Mouse (Mus musculus): ENCODE data around the gene Med13l. TPM values are rescaled to one million over a fixed set of nuclear protein-coding genes. Genes with fewer than 3 reads are reported as not detected.

Med13l gene
- polyA plus RNA-seq, 1 experiment = 42.8 TPM

DNA sequence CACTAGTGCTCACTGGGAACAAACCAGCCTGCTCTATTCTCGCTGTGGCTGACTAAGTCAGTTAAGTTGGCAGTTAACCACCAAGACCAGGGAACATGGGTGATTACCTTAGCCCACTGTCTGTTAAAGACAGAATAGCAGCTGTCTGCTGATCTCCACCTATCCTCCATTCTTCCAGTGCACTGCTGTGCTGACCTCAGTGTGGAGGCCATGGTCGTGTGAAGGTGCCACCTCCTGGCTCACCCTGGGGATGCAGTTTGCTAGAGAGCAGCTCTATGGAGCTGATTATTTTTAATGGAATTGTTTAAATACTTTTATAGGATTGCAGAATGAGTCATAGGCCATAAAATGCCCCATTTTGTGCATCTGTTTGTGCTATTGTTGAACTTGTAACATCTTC, 195.6 kb downstream of the Med13l start:
- Histone ChIP-seq H3K4me1 (replicated peaks; ENCODE audit: control insufficient read depth, insufficient read depth, low read length) (no peaks in the 10 kb centered on the region), H3K27ac (ENCODE audit: control insufficient read depth, insufficient read depth, low read length) (no peak overlapping the region), H3K36me3 (ENCODE audit: control insufficient read depth, insufficient read depth, low read length) (peaks cover 72% of the 10 kb centered on the region), H3K27me3 (ENCODE audit: control insufficient read depth, insufficient read depth, low read length) (no peaks in the 10 kb centered on the region), H3K4me3 (ENCODE audit: control insufficient read depth, insufficient read depth, low read length) (no peak overlapping the region)
- WGBS = 89% methylated on average over 2 of the region's 2 CpGs
- TF ChIP-seq CTCF (IDR thresholded peaks at IDR 0.05; ENCODE audit: borderline replicate concordance, control insufficient read depth, extremely low read depth, insufficient read depth, low read length, poor library complexity) = no peak
- no peak for TF ChIP-seq POLR2A (IDR thresholded peaks at IDR 0.05; ENCODE audit: control insufficient read depth, extremely low read depth, insufficient read depth, low read length, poor library complexity)
- no peak for DNase-seq

DNA sequence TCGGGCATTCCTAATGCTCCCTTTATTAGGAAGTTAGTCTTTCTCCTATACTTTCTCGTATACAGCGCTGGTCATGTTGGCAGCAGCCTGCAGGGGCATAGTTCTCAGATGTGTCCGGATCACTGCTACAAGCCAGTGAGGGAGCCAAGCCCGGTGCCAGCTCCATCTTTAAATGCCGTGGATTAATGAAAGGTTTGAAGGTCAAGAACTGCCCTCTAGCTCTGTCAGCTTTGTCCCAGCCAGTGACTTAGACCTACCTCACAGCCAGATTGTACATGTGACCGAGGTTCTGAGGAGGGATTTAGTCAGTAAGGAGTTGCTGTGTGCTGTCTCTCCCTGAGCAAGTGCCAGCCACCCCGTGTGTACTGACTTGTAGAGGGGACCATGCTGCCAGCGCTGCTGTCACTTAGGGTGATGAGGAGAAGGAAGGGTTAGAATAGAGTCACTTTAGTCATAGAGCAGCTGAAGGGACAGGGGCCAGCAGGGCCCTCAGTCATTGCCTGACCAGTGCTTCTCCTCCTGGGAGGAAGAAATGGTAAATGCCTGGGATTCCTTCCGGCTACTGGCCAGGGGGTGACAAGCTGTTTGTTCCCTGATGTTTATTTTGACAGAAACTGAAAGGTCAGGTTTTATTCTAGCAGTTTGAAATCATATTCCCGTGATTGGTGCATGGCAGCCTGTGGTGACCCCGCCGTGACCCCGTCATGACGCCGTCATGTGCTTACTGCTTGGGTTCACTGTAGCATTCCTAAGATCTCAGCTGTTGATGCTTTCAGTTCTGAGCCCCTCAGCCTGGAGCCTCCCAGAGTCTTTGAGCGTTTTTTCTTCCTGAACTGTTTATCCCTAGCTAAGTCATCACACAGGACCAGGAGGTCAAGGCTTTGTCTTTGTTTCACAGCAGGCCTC, 197.2 kb downstream of the Med13l start:
- peaks cover 77% of the 10 kb centered on the region for H3K36me3 ChIP-seq (ENCODE audit: control insufficient read depth, insufficient read depth, low read length)
- DNase-seq = no peak
- no peaks in the 10 kb centered on the region for H3K27me3 ChIP-seq (ENCODE audit: control insufficient read depth, insufficient read depth, low read length)
- H3K4me3 ChIP-seq (ENCODE audit: control insufficient read depth, insufficient read depth, low read length) = no peak overlapping the region
- no peak overlapping the region for H3K27ac ChIP-seq (ENCODE audit: control insufficient read depth, insufficient read depth, low read length)
- WGBS = 96% methylated on average over 17 of the region's 17 CpGs
- no peak for TF ChIP-seq POLR2A (IDR thresholded peaks at IDR 0.05; ENCODE audit: control insufficient read depth, extremely low read depth, insufficient read depth, low read length, poor library complexity)
- no peak for TF ChIP-seq CTCF (IDR thresholded peaks at IDR 0.05; ENCODE audit: borderline replicate concordance, control insufficient read depth, extremely low read depth, insufficient read depth, low read length, poor library complexity)
- H3K4me1 ChIP-seq (replicated peaks; ENCODE audit: control insufficient read depth, insufficient read depth, low read length) = no peaks in the 10 kb centered on the region

DNA sequence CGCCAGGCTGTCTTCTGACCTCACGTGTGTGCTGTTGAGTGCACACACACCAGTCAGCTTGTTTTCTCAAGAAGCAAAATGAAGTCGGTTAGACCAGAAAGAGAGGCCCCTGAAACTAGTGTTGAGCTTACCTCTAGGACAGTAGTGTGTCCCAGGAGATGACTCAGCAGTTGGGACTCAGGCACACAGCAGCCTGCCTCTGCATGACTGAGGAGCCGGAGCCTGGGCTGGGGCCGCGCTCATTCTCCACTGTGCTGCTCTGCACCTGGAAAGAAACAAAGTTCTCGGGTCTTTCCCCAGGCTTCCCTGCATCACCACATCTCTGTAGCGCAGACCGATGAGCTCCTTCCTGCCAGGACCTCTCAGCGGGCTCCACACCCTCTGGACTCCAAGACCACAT, 200.5 kb downstream of the Med13l start:
- Histone ChIP-seq H3K4me1 (replicated peaks; ENCODE audit: control insufficient read depth, insufficient read depth, low read length) (no peaks in the 10 kb centered on the region), H3K27me3 (ENCODE audit: control insufficient read depth, insufficient read depth, low read length) (no peaks in the 10 kb centered on the region), H3K36me3 (ENCODE audit: control insufficient read depth, insufficient read depth, low read length) (peaks cover 62% of the 10 kb centered on the region), H3K4me3 (ENCODE audit: control insufficient read depth, insufficient read depth, low read length) (no peak overlapping the region), H3K27ac (ENCODE audit: control insufficient read depth, insufficient read depth, low read length) (no peak overlapping the region)
- WGBS = 91% methylated on average over 10 of the region's 10 CpGs
- TF ChIP-seq CTCF (IDR thresholded peaks at IDR 0.05; ENCODE audit: borderline replicate concordance, control insufficient read depth, extremely low read depth, insufficient read depth, low read length, poor library complexity) (no peak), POLR2A (IDR thresholded peaks at IDR 0.05; ENCODE audit: control insufficient read depth, extremely low read depth, insufficient read depth, low read length, poor library complexity) (no peak)
- DNase-seq = no peak

DNA sequence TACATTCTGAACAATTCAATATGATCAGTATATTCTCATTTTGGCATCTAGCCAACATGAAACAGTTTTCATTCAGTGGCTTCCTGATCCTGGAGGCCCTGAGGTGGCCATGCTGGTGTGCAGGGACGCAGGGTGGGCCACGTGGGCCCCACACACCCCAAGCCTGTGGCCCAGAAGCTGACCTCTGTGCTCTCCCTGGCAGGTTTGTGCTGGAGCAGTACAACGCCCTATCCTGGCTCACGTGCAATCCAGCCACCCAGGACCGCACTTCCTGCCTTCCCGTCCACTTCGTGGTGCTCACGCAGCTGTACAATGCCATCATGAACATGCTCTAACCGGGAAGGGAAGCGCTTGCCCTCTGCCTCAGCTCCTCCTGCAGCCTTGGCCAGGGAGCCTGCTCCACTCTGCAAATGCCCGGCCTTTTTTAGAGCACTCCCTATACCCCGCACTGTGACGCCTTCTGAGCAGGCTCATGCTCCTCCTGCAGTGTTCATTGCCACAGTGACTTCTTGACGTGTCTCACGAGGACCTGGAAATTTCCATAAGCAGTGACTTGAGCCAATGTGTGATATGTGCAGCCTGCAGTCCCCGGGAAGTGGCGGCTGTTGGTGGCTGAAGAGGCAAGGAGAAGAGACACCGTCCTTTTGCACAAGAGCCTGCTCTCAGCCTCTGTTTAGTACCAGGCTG, 202.2 kb downstream of the Med13l start:
- WGBS = 96% methylated on average over 18 of the region's 18 CpGs
- H3K36me3 ChIP-seq (ENCODE audit: control insufficient read depth, insufficient read depth, low read length) = peaks cover 46% of the 10 kb centered on the region
- no peak overlapping the region for H3K4me3 ChIP-seq (ENCODE audit: control insufficient read depth, insufficient read depth, low read length)
- H3K27me3 ChIP-seq (ENCODE audit: control insufficient read depth, insufficient read depth, low read length) = no peaks in the 10 kb centered on the region
- no peak overlapping the region for H3K27ac ChIP-seq (ENCODE audit: control insufficient read depth, insufficient read depth, low read length)
- DNase-seq = no peak
- no peak for TF ChIP-seq CTCF (IDR thresholded peaks at IDR 0.05; ENCODE audit: borderline replicate concordance, control insufficient read depth, extremely low read depth, insufficient read depth, low read length, poor library complexity)
- TF ChIP-seq POLR2A (IDR thresholded peaks at IDR 0.05; ENCODE audit: control insufficient read depth, extremely low read depth, insufficient read depth, low read length, poor library complexity) = no peak
- H3K4me1 ChIP-seq (replicated peaks; ENCODE audit: control insufficient read depth, insufficient read depth, low read length) = no peaks in the 10 kb centered on the region

DNA sequence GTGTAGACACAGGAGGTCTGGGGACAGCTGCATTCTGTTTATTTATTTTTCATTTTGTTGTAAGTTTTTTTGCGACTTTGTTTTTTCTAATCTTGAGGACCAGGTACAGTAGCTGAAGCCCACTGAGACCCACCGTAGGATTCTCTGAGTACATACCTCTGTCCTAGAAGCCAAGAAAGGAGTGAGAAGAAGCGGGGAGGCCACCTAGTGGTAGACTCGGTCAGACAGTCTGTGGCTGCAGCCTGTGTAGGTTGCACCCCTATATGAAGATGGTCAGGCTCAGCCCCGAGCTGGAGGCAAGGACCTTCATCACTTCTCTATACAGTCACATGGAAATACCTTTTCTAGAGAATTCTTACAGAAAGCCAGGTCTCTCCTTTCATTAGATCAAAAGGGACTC, 202.9 kb downstream of the Med13l start:
- no peak for TF ChIP-seq CTCF (IDR thresholded peaks at IDR 0.05; ENCODE audit: borderline replicate concordance, control insufficient read depth, extremely low read depth, insufficient read depth, low read length, poor library complexity)
- no peak for TF ChIP-seq POLR2A (IDR thresholded peaks at IDR 0.05; ENCODE audit: control insufficient read depth, extremely low read depth, insufficient read depth, low read length, poor library complexity)
- peak; percentile 37 for DNase-seq
- H3K4me1 ChIP-seq (replicated peaks; ENCODE audit: control insufficient read depth, insufficient read depth, low read length) = no peaks in the 10 kb centered on the region
- WGBS = 86% methylated on average over 5 of the region's 5 CpGs
- H3K4me3 ChIP-seq (ENCODE audit: control insufficient read depth, insufficient read depth, low read length) = no peak overlapping the region
- H3K27me3 ChIP-seq (ENCODE audit: control insufficient read depth, insufficient read depth, low read length) = no peaks in the 10 kb centered on the region
- peaks cover 40% of the 10 kb centered on the region for H3K36me3 ChIP-seq (ENCODE audit: control insufficient read depth, insufficient read depth, low read length)
- no peak overlapping the region for H3K27ac ChIP-seq (ENCODE audit: control insufficient read depth, insufficient read depth, low read length)

DNA sequence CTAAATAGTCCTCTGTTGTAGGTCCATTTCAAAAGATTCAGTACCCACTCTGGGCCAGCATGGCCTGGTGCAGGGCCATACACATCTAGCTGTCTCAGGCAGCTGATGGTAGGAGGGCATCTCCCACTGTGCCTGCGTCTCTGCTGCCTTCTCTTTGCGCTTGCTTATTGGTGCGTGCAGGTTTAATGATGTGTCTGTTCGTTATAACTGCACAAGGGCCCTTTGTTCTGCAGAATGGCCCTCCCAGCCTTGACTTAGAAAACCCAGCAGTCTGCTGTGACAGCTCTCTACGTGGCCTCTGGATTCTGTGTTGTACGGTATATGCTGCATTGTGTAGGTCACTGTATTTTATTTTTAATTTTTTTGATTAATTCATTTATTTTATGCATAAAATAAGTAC, 208.7 kb downstream of the Med13l start:
- DNase-seq = no peak
- Histone ChIP-seq H3K27ac (ENCODE audit: control insufficient read depth, insufficient read depth, low read length) (no peak overlapping the region), H3K27me3 (ENCODE audit: control insufficient read depth, insufficient read depth, low read length) (no peaks in the 10 kb centered on the region), H3K4me3 (ENCODE audit: control insufficient read depth, insufficient read depth, low read length) (no peak overlapping the region), H3K4me1 (replicated peaks; ENCODE audit: control insufficient read depth, insufficient read depth, low read length) (no peaks in the 10 kb centered on the region), H3K36me3 (ENCODE audit: control insufficient read depth, insufficient read depth, low read length) (no peaks in the 10 kb centered on the region)
- WGBS = 93% methylated on average over 6 of the region's 6 CpGs
- TF ChIP-seq CTCF (IDR thresholded peaks at IDR 0.05; ENCODE audit: borderline replicate concordance, control insufficient read depth, extremely low read depth, insufficient read depth, low read length, poor library complexity) = no peak
- TF ChIP-seq POLR2A (IDR thresholded peaks at IDR 0.05; ENCODE audit: control insufficient read depth, extremely low read depth, insufficient read depth, low read length, poor library complexity) = no peak
